Mouse (Mus musculus) thymus, adult 2 months (tissue): ENCODE measurements around the gene Mslnl.

ENCODE experiments used
- CTCF ChIP-seq: fragments of 200-500 bp; IDR thresholded peaks from 2 replicates; pipeline ENCODE4 v1.5.1; 2012; ENCODE audit warnings: mild to moderate bottlenecking, control low read depth, low read length, moderate library complexity, borderline replicate concordance; ENCODE audit not compliant: control insufficient read depth, poor library complexity, insufficient read depth; ENCODE audit errors: extremely low read depth
- POLR2A ChIP-seq: fragments of 200-500 bp; IDR thresholded peaks from 2 replicates; pipeline ENCODE4 v1.6.1; 2012; ENCODE audit warnings: mild to moderate bottlenecking, low read length, control low read depth, moderate library complexity; ENCODE audit not compliant: control insufficient read depth, poor library complexity, insufficient read depth; ENCODE audit errors: extremely low read depth

DNA sequence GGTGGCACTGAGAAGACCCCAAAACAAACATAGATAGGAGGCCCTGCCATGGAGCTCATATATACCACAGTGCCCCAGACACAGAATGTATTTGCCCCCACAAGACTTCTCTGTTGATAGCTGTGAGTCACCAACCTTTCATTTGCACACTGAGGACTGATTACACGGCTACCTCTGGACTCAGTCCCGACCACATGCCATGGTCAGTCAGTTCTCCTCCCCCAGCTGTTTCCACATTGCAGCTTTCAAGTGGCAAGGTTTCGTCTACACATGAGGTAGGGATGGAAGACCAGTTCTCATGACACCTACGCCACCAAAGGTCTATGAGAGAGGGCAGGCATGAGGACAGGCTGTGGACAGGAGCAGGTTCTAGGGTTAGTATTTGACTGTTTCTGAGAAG is 24.7 kb upstream of the Mslnl start:
- TF ChIP-seq CTCF, result no peak
- no peak for TF ChIP-seq POLR2A
